Mouse (Mus musculus): Measurements from ENCODE around the gene Glud1. TPM values are rescaled to one million over a fixed set of nuclear protein-coding genes. Genes with fewer than 3 reads are reported as not detected.

Glud1 gene
- total and polyA plus RNA-seq, 3 experiments = 57.1 to 125 (median 92.3) TPM

DNA sequence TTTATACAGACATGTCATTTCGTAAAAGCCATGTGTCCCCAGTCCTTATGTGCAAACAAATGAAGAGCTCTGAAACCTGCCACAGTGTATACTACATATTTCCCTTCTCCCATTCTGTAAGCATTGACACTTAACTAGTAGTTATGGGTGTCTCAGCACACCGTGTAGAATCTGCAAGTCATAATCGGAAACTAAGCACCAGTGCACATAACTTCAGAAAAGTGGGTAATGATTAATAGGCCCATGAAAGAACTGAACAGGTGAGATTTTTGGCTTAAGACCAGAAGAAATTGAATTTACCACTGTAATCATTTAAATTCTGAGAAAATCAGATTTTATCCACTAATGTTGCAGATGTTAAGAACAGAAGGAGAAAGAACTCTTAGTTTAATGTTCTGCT lies 4.3 kb downstream of the Glud1 start:
- Histone ChIP-seq H3K9me3 (replicated peaks; ENCODE audit: insufficient read depth, low read length) (no peaks in the 10 kb centered on the region), H3K27ac (ENCODE audit: control insufficient read depth, low read depth, low read length) (no peak overlapping the region), H3K79me2 (ENCODE audit: control insufficient read depth, insufficient read depth, low read length, poor library complexity) (peaks cover 51% of the 10 kb centered on the region), H3K27me3 (ENCODE audit: control insufficient read depth in 1 of 2, insufficient read depth in 2 of 2, low read length in 2 of 2) (no peaks in the 10 kb centered on the region), H3K4me1 (ENCODE audit: control insufficient read depth in 1 of 2, insufficient read depth in 2 of 2, low read length in 2 of 2) (peaks cover 9 to 19% of the 10 kb centered on the region in 2 experiments), H3K4me3 (ENCODE audit: control insufficient read depth in 1 of 2, insufficient read depth in 1 of 2, low read depth in 2 of 2, low read length in 2 of 2) (peak overlapping the region in 1 of 2 experiments; percentile 24; a peak in 1 of 4 replicates), H3K9ac (ENCODE audit: control insufficient read depth, low read depth, low read length, poor library complexity, severe bottlenecking) (no peak overlapping the region), H3K36me3 (ENCODE audit: control insufficient read depth in 1 of 2, insufficient read depth in 2 of 2, low read length in 2 of 2) (peaks cover 14 to 24% of the 10 kb centered on the region in 2 experiments)
- no peak for TF ChIP-seq CHD2 (IDR thresholded peaks at IDR 0.05; ENCODE audit: low read length)
- TF ChIP-seq USF2 (IDR thresholded peaks at IDR 0.05; ENCODE audit: borderline replicate concordance in 1 of 2, insufficient read depth in 1 of 2, low read depth in 1 of 2, low read length in 2 of 2) = no peak
- TF ChIP-seq MAZ (IDR thresholded peaks at IDR 0.05; ENCODE audit: low read depth, low read length) = no peak
- no peak for TF ChIP-seq ZKSCAN1 (IDR thresholded peaks at IDR 0.05; ENCODE audit: low read depth, low read length)
- no peak for TF ChIP-seq POLR2AphosphoS5 (IDR thresholded peaks at IDR 0.05; ENCODE audit: borderline replicate concordance, low read depth, low read length)
- no peak for TF ChIP-seq ETS1 (IDR thresholded peaks at IDR 0.05; ENCODE audit: low read depth, low read length)
- no peak for TF ChIP-seq MAX (IDR thresholded peaks at IDR 0.05; ENCODE audit: low read length)
- TF ChIP-seq BHLHE40 (IDR thresholded peaks at IDR 0.05; ENCODE audit: borderline replicate concordance, low read depth, low read length) = no peak
- no peak for TF ChIP-seq MEF2A (IDR thresholded peaks at IDR 0.05; ENCODE audit: extremely low read depth, insufficient replicate concordance, low read depth, low read length, poor library complexity, severe bottlenecking)
- no peak for TF ChIP-seq E2F4 (IDR thresholded peaks at IDR 0.05; ENCODE audit: borderline replicate concordance, low read depth, low read length)
- no peak for TF ChIP-seq ZNF384 (IDR thresholded peaks at IDR 0.05; ENCODE audit: low read depth, low read length)
- TF ChIP-seq EP300 (IDR thresholded peaks at IDR 0.05; ENCODE audit: low read depth in 1 of 2, low read length in 2 of 2) = no peak
- no peak for DNase-seq (ENCODE audit: low read depth, low spot score)

DNA sequence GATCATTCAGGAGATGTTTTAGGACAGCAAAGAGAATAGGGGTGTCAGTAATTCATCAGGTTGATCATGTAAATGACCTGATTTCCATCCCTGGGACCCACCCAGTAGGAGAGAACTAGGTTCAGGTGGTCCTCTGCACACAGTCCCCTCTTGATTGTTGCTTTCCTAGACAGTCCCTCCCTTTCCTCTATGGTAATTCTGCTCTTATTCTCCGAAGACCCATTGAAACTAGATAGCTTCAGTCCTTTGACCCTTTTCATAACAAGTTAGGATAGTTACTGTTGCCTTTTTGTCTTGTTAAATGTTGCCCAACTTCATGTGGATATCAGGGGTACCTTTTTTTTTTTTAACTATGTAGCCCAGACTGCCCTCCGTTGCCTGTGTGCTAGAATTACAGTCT lies 5.8 kb downstream of the Glud1 start:
- TF ChIP-seq MEF2A (IDR thresholded peaks at IDR 0.05; ENCODE audit: extremely low read depth, insufficient replicate concordance, low read depth, low read length, poor library complexity, severe bottlenecking) = no peak
- 0 out of 2 replicates have a peak, but pooled peaks have one; percentile 43 for TF ChIP-seq ZNF384 (IDR thresholded peaks at IDR 0.05; ENCODE audit: low read depth, low read length)
- Histone ChIP-seq H3K36me3 (ENCODE audit: control insufficient read depth in 1 of 2, insufficient read depth in 2 of 2, low read length in 2 of 2) (peaks cover 19 to 24% of the 10 kb centered on the region in 2 experiments), H3K9ac (ENCODE audit: control insufficient read depth, low read depth, low read length, poor library complexity, severe bottlenecking) (no peak overlapping the region), H3K4me3 (ENCODE audit: control insufficient read depth in 1 of 2, insufficient read depth in 1 of 2, low read depth in 2 of 2, low read length in 2 of 2) (no peak overlapping the region), H3K9me3 (replicated peaks; ENCODE audit: insufficient read depth, low read length) (no peaks in the 10 kb centered on the region), H3K4me1 (ENCODE audit: control insufficient read depth in 1 of 2, insufficient read depth in 2 of 2, low read length in 2 of 2) (peaks cover 9 to 19% of the 10 kb centered on the region in 2 experiments), H3K27ac (ENCODE audit: control insufficient read depth, low read depth, low read length) (no peak overlapping the region), H3K79me2 (ENCODE audit: control insufficient read depth, insufficient read depth, low read length, poor library complexity) (peaks cover 39% of the 10 kb centered on the region), H3K27me3 (ENCODE audit: control insufficient read depth in 1 of 2, insufficient read depth in 2 of 2, low read length in 2 of 2) (no peaks in the 10 kb centered on the region)
- DNase-seq (ENCODE audit: low read depth, low spot score) = no peak

DNA sequence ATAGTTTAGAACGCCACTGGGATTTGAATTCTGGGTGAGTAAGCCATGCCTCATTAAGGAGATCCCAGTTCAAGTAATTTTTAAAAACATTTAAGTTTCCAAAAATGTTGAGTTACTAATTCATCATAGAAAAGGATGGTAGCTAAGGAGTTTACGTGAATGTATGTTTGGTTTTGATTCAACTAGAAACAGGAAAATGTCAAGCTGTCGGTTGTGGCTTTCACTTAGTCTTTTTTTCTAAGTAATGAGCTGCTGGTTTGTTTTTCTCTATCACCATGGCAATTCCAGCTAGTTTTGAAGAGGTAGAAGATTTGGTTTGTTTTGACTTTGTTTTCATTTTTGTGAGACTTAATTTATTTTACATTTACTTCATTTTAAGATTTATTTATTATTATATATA lies 6.9 kb downstream of the Glud1 start:
- Histone ChIP-seq H3K36me3 (ENCODE audit: control insufficient read depth in 1 of 2, insufficient read depth in 2 of 2, low read length in 2 of 2) (peaks cover 23 to 24% of the 10 kb centered on the region in 2 experiments), H3K27me3 (ENCODE audit: control insufficient read depth in 1 of 2, insufficient read depth in 2 of 2, low read length in 2 of 2) (no peaks in the 10 kb centered on the region), H3K9me3 (replicated peaks; ENCODE audit: insufficient read depth, low read length) (no peaks in the 10 kb centered on the region), H3K4me1 (ENCODE audit: control insufficient read depth in 1 of 2, insufficient read depth in 2 of 2, low read length in 2 of 2) (peaks cover 9 to 19% of the 10 kb centered on the region in 2 experiments), H3K79me2 (ENCODE audit: control insufficient read depth, insufficient read depth, low read length, poor library complexity) (peaks cover 30% of the 10 kb centered on the region), H3K27ac (ENCODE audit: control insufficient read depth, low read depth, low read length) (no peak overlapping the region), H3K4me3 (ENCODE audit: control insufficient read depth in 1 of 2, insufficient read depth in 1 of 2, low read depth in 2 of 2, low read length in 2 of 2) (no peak overlapping the region), H3K9ac (ENCODE audit: control insufficient read depth, low read depth, low read length, poor library complexity, severe bottlenecking) (no peak overlapping the region)
- no peak for DNase-seq (ENCODE audit: low read depth, low spot score)
- TF ChIP-seq POLR2A (IDR thresholded peaks at IDR 0.05; ENCODE audit: control insufficient read depth in 1 of 2, insufficient read depth in 1 of 2, low read depth in 1 of 2, low read length in 2 of 2, poor library complexity in 1 of 2) = no peak
- no peak for TF ChIP-seq USF1 (IDR thresholded peaks at IDR 0.05; ENCODE audit: low read depth, low read length)
- no peak for TF ChIP-seq NELFE (IDR thresholded peaks at IDR 0.05; ENCODE audit: low read depth, low read length)
- TF ChIP-seq CHD2 (IDR thresholded peaks at IDR 0.05; ENCODE audit: low read length) = no peak
- no peak for TF ChIP-seq ZC3H11A (IDR thresholded peaks at IDR 0.05; ENCODE audit: low read depth, low read length)
- no peak for TF ChIP-seq MYB (IDR thresholded peaks at IDR 0.05; ENCODE audit: low read depth, low read length)
- TF ChIP-seq MXI1 (IDR thresholded peaks at IDR 0.05; ENCODE audit: low read depth, low read length) = no peak
- TF ChIP-seq ZMIZ1 (IDR thresholded peaks at IDR 0.05; ENCODE audit: low read depth, low read length) = no peak
- TF ChIP-seq JUND (IDR thresholded peaks at IDR 0.05; ENCODE audit: low read depth, low read length) = no peak
- TF ChIP-seq SIN3A (IDR thresholded peaks at IDR 0.05; ENCODE audit: low read length) = no peak
- no peak for TF ChIP-seq ETS1 (IDR thresholded peaks at IDR 0.05; ENCODE audit: low read depth, low read length)
- TF ChIP-seq ELF1 (IDR thresholded peaks at IDR 0.05; ENCODE audit: low read depth, low read length) = no peak
- TF ChIP-seq TBP (IDR thresholded peaks at IDR 0.05; ENCODE audit: low read depth, low read length) = no peak
- TF ChIP-seq ZKSCAN1 (IDR thresholded peaks at IDR 0.05; ENCODE audit: low read depth, low read length) = no peak
